Mouse (Mus musculus) bone marrow macrophage, adult 2 months (primary cell): ENCODE data around the gene AU018091. TPM values are rescaled to one million over a fixed set of nuclear protein-coding genes. Genes with fewer than 3 reads are reported as not detected.
"Not testable (repeated sequence)": the region's sequence is repeated elsewhere in the genome, so short reads cannot be mapped to it uniquely, and the experiment has no call there.

ENCODE experiments used
- H3K27ac ChIP-seq: 2 replicates; pipeline ENCODE4 v1.5.1; 2012; ENCODE audit warnings: low read depth, low read length; ENCODE audit not compliant: insufficient read depth
- H3K4me1 ChIP-seq: 2 replicates; pipeline ENCODE4 v1.6.1; 2012; ENCODE audit warnings: low read length; ENCODE audit not compliant: control insufficient read depth, insufficient read depth
- H3K4me3 ChIP-seq: 2 replicates; pipeline ENCODE4 v1.5.1; 2012; ENCODE audit warnings: mild to moderate bottlenecking, low read length, moderate library complexity; ENCODE audit not compliant: insufficient read depth
- CTCF ChIP-seq: IDR thresholded peaks from 2 replicates; pipeline ENCODE4 v1.5.1; 2012; ENCODE audit warnings: low read depth, mild to moderate bottlenecking, low read length, moderate library complexity
- POLR2A ChIP-seq: IDR thresholded peaks from 2 replicates; pipeline ENCODE4 v1.6.1; 2012; ENCODE audit warnings: mild to moderate bottlenecking, low read depth, low read length, borderline replicate concordance
- polyA plus RNA-seq: library from polyadenylated mRNA; stranded (reverse); fragments of >200 nt; gene quantifications from 2 replicates; pipeline ENCODE4 v1.2.4, GENCODE M21; 2012; ENCODE audit not compliant: missing spikeins, insufficient read depth, insufficient read length

Gene AU018091
- polyA plus RNA-seq, 1 experiment: not detected

DNA sequence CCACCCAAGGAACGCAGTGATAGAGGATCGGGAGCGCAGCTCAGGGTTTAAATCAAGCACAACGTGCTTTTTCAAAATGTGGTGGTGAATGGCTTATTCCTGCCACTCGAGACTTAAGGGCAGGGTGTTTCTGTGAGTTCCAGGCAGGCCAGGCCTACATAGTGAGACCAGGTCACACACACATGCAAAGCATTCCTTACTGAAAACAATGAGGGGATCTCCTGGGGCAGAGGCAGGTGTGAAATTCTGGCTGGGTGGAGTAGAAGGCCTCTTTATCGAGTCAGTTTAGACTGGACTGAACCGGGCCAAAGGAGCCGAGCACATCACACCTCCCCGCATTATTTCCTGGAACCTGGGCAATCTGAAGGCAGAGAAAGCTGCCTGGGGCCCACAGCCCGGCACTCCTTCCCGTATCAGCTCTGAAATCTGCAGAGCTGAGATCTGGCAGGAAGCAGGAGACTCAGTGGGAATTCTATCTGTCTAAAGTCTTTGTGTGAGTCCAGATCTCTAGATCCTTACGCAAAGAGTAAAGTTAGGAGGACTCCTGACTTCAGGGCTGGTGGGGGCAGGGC is 32.2 kb upstream of the AU018091 start:
- Histone ChIP-seq H3K4me3 (no peak overlapping the region), H3K4me1 (no peaks in the 10 kb centered on the region), H3K27ac (no peak overlapping the region)
- TF ChIP-seq POLR2A: no peak
- TF ChIP-seq CTCF: no peak

DNA sequence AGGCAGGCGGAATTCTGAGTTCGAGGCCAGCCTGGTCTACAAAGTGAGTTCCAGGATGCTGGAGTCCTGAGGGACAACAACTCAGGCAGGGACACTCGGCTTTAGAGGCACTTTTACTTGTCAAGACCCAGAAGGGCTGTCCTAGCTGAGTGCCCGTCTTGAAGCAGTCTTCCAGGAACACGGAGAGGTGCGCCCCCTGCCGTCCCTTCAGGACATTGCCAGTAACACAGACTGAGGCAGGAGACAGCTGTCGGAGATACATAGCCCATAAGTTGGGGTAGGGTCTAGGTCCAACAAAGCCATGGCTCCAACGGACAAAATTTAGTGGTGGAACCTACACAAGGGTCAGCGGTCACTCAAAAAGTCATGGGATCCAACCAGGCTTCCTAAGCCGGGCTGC is 29.9 kb upstream of the AU018091 start:
- TF ChIP-seq CTCF: peak; percentile 42
- TF ChIP-seq POLR2A: no peak

DNA sequence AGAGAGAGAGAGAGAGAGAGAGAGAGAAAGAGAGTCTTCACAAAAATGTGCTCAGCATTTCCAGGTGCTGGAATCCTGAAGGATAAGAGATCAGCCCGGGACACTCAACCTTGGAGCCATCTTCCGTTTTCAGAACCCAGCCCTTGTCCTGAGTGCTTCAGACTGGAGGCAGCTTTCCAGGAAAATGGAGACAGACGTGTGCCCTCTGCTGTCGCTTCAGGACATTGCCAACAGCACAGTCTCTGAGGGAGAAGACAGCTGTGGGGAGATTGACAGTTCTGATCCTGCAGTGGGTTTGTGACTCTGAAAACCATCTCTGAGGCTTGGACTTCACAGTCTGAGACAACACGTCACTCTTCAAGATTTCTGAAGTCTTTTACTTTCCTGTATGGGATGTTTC is 26.8 kb upstream of the AU018091 start:
- H3K4me3 ChIP-seq: no peak overlapping the region
- no peak overlapping the region for H3K27ac ChIP-seq
- no peak for TF ChIP-seq CTCF
- no peak for TF ChIP-seq POLR2A
- no peaks in the 10 kb centered on the region for H3K4me1 ChIP-seq

More for the DNA sequence above, 29.9 kb upstream of the AU018091 start:
- no peak overlapping the region for H3K4me3 ChIP-seq
- H3K4me1 ChIP-seq: no peaks in the 10 kb centered on the region
- H3K27ac ChIP-seq: no peak overlapping the region

DNA sequence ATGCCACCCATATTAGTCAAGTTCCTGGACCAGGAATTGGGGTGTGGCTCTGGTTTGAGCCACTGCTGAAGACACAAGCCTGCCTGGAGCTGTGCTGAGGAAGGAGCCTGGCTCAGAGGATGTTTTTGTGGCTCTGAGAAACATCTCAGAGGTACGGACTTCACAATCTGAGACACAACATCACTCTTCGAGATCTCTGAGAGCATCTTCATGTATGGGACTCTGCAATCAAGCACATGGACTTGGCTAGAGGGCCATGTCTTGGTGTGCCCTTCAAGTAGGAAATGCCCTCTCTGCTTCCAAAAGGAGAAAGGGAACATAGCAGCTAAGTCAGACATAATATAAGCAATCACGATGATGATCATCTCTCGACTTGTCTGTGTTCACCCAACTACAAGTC is 25.5 kb upstream of the AU018091 start:
- Histone ChIP-seq H3K27ac (no peak overlapping the region), H3K4me1 (no peaks in the 10 kb centered on the region), H3K4me3 (no peak overlapping the region)
- no peak for TF ChIP-seq POLR2A
- no peak for TF ChIP-seq CTCF

DNA sequence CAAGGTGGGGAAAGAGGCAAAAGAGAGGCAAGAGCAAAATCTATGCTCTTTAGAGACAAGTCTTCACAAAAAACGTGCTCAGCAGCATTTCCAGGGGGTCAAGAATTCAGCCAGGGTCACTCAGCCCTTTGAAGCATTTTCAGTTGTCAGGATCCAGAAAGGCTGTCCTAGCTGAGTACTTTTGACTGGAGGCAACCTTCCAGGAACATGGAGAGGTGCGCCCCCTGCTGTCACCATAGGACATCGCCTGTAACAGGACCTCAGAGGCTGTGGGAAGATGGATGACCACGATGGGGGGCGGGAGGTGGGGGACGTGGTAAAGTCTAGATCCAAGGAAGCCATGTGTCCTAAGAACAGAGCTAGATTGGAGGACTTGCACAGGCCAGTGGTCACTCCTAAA is 24.9 kb upstream of the AU018091 start:
- Histone ChIP-seq H3K4me3 (no peak overlapping the region), H3K27ac (no peak overlapping the region), H3K4me1 (no peaks in the 10 kb centered on the region)
- TF ChIP-seq POLR2A: no peak
- peak; percentile 70 for TF ChIP-seq CTCF

DNA sequence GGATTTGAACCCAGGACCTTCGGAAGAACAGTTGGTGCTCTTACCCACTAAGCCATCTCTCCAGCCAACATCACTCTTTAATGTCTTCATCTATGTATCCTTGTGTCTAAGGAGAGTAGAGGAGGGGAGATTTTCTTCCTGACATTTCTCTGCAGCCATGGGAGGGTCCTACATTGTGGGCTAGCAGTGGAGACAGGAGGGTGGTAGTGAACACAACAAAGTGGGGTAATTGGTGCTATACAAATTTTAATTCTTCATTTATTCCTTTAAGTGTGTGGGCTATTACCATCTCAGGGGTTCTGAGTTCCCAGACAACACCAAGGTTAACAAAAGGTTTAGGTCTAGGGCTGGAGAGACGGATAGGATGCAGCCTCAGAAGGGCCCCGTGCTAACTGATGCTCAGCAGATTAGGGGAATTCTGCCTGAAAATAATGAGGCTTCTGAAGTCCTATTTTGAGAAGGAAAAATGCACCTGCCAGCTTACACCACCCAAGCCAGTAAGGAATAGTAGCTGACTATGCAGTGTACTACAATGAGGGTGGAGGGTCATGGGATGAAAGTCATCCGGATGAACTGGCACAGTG is 24.1 kb upstream of the AU018091 start:
- Histone ChIP-seq H3K4me1 (no peaks in the 10 kb centered on the region), H3K4me3 (no peak overlapping the region), H3K27ac (no peak overlapping the region)
- TF ChIP-seq CTCF: no peak
- no peak for TF ChIP-seq POLR2A

DNA sequence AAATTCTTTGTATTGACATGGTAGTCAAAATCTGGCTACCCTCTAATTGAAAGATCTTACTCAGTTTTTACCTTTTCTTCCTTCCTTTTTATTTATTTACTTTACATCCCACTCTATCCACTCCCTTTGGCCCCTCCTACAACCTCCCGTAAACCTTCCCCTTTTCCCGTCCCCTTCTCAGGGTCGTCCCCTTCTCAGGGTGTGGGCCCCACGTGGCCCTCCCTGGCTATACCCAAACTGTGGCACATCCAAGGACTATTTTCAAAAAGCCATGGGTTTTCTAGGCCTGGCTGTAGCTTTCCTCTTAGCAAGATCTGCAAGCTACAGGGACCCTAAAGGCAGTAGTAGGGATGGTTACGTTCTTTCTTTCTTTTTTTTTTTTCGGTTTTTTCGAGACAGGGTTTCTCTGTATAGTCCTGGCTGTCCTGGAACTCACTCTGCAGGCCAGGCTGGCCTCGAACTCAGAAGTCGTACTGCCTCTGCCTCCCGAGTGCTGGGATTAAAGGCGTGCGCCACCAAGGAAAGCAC is 23.0 kb upstream of the AU018091 start:
- no peak overlapping the region for H3K27ac ChIP-seq
- TF ChIP-seq CTCF (no peak), POLR2A (no peak)
- no peaks in the 10 kb centered on the region for H3K4me1 ChIP-seq
- H3K4me3 ChIP-seq: no peak overlapping the region

DNA sequence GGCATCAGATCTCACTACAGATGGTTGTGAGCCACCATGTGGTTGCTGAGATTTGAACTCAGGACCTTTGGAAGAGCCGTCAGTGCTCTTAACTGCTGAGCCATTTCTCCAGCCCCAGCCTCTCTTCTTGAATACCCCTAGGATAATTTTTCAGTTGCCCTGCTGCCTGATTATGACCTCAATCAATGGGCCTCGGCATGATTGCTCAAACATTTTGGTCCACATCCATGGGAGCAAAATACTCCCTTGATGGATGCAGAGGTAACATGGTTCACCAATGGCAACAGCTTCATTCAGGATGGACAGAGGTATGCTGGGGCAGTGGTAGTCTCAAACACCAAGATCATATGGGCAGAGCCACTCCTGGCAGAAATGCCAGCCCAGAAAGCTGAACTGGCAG is 17.7 kb upstream of the AU018091 start:
- H3K4me1 ChIP-seq, H3K27ac ChIP-seq, H3K4me3 ChIP-seq: not testable (repeated sequence)

DNA sequence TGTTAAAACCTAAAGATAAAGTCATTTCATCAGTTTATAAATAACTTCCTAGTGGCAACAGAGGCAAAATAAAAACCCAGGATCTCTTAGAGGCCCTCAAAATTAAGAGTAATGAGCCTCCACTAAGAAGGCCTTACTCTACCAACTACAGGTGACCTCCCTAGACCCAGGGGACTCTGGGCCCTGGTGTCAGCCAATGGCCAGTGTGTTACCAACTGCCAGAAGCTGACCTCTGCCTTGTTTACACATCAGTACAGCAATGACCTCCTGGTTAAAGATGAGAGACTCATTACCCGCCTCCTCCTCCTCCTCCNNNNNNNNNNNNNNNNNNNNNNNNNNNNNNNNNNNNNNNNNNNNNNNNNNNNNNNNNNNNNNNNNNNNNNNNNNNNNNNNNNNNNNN is 17.1 kb upstream of the AU018091 start:
- H3K4me3 ChIP-seq: no peak overlapping the region
- TF ChIP-seq POLR2A: no peak
- TF ChIP-seq CTCF: no peak
- 0 out of 2 replicates have a peak, but pooled peaks cover 2% of the 10 kb centered on the region for H3K4me1 ChIP-seq
- H3K27ac ChIP-seq: no peak overlapping the region

DNA sequence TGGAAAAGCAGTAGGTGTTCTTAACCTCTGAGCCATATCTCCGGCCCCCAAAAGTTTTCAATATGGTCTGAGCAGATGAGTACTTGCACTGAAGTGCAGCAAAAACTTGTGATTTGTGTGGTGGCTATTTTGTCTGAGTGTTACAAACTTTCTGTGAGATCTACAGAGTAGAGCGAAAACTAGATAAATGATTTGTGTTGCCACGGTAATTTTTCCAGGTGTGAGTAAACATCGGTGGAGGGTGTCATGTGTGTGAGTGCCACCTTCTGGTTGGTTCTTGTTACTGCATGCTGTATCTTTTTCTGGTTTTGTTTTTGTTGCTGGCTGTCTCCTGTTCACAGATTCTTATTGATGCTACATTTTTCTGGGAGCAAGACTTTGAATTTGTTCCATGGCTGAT is 15.4 kb upstream of the AU018091 start:
- TF ChIP-seq CTCF: no peak
- TF ChIP-seq POLR2A: no peak
- Histone ChIP-seq H3K4me1 (0 out of 2 replicates have a peak, but pooled peaks cover 2% of the 10 kb centered on the region), H3K27ac (no peak overlapping the region), H3K4me3 (no peak overlapping the region)

DNA sequence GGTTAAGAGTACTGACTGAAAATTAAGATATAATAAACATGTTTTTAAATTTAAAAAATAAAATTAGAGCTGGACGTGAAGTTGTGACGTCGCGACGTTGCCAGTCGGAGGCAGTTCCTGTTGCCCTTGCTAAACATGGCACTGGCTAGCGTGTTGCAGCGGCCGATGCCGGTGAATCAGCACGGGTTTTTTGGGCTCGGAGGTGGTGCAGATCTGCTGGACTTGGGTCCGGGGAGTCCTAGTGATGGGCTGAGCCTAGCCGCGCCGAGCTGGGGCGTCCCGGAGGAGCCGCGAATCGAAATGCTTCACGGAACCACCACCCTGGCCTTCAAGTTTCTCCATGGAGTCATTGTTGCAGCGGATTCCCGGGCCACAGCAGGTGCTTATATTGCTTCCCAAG is 12.0 kb upstream of the AU018091 start:
- H3K4me3 ChIP-seq, H3K4me1 ChIP-seq, H3K27ac ChIP-seq: not testable (repeated sequence)
